Mouse (Mus musculus): ENCODE data around the gene Gpatch3.

Gpatch3 gene

GRCm38 (mm10) chr4:133574070-133574842 lies at the start of gene Gpatch3:
Gene Gpatch3, plus strand, starts transcription at chr4:133574745.
- DNase-seq (ENCODE audit: low spot score): peak; percentile 94

DNA sequence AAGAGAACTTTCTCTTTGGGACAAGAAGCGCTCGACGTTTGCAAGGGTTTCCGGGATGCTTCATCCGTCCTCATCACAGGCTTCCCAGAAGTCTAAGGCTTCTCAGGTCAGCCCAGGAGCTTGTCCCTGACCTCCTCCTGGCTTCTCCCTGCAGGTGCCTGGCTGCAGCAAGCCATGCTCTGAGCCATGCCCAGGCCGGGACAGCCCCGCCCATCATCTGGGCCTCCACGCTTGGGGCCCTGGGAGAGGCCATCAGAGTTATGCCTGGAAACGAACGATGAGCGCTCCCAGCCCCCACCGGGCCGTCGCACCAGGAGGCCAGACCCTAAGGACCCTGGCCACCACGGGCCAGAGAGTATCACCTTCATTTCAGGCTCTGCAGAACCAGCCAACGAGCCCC lies 46.8 kb upstream of the Gpatch3 start:
- no peak for DNase-seq (ENCODE audit: low spot score)

DNA sequence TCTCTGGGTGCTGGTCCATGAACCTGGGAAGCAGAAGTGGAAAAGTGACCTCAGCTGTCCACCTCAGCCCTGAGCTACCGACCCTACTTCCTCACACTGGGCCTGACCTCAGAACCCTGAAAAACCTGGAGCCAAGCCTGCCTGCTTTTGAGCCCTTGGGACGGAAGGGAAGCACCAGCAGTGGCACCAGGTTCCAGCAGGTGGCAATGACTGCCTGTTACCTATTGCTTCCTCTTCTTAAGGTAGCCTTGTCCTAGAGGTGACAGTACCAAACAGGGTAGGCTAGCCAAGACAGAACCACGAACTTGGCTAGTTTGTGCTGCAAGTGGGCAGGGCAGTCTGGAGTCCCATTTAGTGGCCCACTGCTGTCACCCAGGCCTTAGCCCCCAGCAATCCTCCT lies 41.8 kb upstream of the Gpatch3 start:
- DNase-seq (ENCODE audit: low spot score): no peak

GRCm38 (mm10) chr4:133536081-133536480 lies 38.5 kb upstream of the Gpatch3 start:
- no peak for DNase-seq (ENCODE audit: low spot score)

DNA sequence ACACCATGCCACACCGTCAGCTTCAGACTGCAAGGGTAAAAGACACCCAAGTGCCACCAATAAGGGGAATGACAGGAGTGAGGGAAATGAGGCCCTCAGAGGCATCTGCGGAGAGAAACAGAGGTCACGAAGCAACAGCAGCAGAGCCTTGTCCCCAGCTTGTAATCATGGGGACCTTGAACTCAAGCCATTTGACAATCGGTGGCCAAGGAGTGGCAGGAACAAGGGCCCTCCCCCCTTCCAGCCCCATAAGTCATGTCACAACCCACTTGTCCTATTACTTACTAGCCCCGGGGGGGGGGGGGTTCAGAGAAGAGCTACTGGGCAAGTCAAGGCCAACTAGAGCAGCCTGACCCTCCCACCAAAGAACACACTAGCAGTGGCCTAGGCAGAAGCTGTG lies 37.9 kb upstream of the Gpatch3 start:
- no peak for DNase-seq (ENCODE audit: low spot score)

DNA sequence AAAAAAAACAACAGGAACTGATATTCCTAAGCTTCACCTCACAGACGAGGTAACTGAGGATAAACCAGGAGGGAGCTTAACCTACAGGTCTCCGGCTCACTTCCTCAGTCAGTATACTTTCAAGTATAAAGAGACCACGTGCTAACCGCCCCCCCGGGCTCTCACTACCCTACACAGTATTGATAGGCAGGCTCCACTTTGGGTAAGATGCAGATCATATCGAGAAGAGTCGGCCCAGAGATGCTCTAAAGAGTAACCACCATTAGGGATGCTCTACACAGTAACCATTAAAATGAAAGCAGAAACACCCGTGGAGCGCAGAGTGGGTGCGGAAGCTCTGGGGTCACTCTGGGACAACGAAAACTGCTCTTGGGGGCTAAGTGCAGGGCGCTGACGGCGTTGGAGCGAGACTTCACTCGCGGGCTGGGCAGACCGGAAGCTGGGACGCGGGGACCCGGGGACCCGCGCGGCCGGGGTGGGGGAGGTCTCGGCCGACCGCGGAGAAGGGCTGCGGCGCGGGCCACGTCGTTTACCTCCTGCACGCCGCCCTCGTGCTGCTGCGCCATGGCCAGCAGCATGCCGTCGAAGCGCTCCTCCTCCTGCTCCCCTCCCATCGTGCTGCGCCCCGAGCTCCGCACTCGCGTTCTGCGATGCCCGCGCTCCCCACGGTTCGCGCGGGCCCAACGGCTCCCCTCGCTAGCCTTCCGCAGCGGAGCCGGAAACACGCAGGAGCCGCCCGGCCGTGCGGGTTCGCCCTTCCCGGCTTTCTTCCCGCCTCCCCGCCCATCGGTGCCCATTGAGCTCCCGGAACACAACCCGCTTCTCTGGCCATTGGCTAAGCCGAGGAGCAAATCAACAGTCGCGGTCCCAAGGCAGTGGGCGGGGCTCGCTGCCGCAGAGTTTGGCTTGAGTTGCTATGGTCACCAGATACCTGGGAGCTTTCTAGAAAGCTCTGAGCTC lies 29.0 kb upstream of the Gpatch3 start, which contains the start of gene Nudc:
TSS of gene Nudc (minus strand) at position 725 of the 960 bp plus-strand sequence.
- peak; percentile 95 for DNase-seq (ENCODE audit: low spot score)

DNA sequence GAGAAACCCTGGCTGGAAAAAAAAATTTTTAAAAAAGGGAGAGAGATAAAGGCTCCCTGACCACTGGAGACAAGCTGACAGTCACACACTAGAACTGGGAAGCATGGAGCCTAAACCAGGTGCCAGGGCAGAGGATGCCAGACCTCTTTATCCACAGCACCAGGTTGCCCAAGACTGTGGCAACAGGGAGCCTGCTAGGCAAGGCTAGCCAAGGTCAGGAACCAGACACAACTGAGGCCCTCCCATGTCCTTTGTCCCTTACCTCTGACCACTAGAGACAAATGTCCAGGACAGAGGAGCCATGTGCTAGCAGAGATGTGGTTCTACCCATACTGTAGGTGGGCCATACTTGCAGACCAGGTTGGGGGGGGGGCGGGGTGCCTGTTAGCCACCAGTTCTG lies 22.5 kb upstream of the Gpatch3 start:
- no peak for DNase-seq (ENCODE audit: low spot score)

DNA sequence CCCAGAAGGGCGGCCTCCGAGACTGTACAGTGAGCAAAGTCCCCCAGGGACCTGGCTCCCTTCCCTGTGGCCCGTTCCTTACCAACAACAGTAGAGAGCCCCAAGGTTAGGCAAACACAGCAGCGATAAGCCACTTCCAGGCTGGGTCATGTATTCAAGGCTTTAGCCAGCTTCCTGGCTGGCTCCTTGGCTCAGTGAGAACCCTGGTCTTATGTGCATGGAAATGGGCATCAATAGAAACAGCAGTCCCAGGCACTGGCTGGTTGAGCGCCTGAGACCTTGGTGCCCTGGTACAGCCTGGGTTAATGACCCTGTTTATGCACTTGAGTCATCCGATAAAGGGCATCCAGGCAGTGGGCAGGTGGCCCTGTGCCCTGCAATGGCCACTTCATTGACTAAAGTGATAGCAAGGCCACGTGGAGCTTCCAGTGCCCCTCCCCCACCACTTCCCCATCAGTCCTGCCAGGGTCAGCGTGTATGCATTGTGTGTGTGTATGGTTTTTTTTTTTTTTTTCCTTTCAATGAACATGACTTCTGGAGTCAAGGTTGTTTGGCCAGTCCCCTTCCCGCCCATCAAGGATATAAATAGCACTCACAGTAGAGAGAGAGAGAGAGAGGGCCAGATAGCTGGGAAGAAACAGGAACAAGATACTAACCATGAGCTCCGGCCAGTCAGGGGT lies 21.6 kb upstream of the Gpatch3 start, which contains the start of gene Nr0b2:
TSS of gene Nr0b2 (plus strand) at position 609 of the 680 bp plus-strand sequence.
- peak; percentile 72 for DNase-seq (ENCODE audit: low spot score)

DNA sequence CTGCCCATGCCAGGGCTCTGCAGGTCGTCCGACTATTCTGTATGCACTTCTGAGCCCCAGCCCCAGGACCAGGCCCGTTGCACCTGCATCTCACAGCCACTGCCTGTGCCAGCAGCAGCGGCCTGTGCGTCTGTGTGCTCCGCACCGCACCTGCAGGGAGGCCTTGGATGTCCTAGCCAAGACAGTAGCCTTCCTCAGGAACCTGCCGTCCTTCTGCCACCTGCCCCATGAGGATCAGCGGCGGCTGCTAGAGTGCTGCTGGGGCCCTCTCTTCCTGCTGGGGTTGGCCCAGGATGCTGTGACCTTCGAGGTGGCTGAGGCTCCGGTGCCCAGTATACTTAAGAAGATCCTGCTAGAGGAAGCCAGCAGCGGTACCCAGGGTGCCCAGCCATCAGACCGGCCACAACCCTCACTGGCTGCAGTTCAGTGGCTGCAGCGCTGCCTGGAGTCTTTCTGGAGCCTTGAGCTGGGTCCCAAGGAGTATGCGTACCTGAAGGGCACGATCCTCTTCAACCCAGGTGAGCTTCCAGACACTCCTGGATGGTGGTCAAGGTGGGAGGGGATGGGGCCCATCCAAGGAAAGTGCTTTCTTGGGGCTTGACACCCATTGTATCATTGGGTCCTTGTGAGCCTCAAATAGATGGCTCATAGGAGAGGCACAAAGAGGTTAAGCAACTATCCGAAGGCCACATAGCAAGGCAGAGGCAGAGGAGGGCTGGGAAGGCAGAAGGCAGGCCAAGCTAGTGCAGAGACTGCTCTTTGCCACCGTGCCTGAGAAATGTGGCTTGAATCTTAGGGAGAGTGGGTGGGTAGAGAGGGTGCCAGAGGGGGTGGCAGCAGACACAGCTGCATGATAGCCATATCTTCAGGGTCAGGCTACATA lies 20.9 kb upstream of the Gpatch3 start:
- no peak for DNase-seq (ENCODE audit: low spot score)

GRCm38 (mm10) chr4:133557041-133557717 lies 17.4 kb upstream of the Gpatch3 start:
- no peak for DNase-seq (ENCODE audit: low spot score)

GRCm38 (mm10) chr4:133559846-133560245 lies 14.7 kb upstream of the Gpatch3 start:
- no peak for DNase-seq (ENCODE audit: low spot score)

GRCm38 (mm10) chr4:133561622-133562021 lies 12.9 kb upstream of the Gpatch3 start:
- no peak for DNase-seq (ENCODE audit: low spot score)

DNA sequence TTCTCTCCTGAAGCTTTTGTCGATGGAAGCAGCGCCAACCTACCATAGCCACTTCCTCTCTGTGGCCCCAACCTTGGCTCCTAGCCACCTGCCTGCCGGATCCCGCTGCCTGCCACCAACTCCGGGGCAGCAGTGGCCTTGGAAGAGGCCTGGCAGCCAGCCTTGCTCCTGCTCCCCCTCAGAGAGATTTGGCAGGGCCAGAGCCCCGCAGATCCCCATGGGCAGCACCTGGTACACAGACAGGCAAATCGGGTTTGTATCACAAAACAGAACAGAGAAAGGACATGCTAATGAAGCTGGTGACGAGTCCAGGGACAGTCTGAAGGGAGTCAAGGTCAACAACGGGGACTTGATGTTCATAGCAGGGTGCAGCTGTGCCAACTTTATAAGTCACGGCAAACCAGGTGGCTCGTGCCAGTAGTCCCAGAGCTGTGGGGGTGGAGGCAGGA lies 11.4 kb upstream of the Gpatch3 start:
- DNase-seq (ENCODE audit: low spot score): peak; percentile 88

- no peak for DNase-seq (ENCODE audit: low spot score)
Measured at GRCm38 (mm10) chr4:133567251-133567650, 7.3 kb upstream of the Gpatch3 start.

DNA sequence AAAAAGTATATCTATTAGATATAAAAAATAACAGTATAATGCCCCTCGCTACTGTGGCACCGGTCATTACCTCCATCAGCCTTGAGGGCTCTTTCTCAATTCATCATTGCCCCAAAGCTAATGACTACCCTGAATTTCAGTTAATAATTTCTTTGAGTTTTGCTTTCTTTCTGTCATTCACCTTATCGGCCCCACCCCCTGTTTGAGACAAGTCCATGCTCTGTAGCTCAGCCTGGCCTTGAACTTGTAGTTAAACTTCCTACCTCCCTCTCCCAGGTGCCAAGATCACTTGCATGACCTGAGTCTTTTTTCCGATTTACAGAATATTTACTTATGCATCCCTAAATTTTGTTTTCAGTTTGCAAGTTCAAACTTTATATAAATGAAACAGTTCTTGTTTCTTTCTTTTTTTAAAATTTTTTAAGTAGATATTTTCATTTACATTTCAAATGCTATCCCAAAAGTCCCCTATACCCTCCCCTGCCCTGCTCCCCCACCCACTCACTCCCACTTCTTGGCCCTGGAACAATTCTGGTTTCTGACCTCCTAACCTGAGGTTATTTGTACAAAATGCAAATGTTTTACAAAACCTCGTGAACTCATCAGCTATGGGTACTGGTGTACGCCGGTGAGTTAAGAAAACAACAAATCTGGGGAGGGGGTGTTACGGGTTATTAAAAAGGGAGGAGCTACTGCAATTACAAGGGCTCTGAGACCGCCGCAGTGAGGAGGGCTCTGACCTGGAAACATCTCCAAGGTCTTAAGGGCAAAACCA lies 5.1 kb upstream of the Gpatch3 start:
- no peak for DNase-seq (ENCODE audit: low spot score)

DNA sequence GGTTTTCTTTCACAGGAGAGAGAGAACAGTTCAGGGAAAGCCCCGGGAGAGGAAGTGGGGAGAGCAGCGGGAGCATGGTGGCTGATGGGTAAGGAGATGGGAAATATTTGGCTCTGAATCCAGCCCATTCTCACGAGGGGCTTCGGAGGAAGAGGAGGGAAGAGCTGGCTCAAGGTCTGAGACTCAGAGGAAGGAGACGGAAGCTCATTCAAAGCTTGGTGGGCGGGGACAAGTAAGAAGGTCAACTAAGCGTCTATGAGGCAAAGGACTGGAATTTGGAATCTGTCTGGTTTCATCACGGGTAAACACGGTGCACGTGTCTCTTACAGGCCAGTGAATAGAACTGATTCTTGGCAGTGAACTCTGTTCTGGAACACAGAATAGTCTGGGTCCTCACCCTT lies 4.5 kb upstream of the Gpatch3 start:
- no peak for DNase-seq (ENCODE audit: low spot score)

GRCm38 (mm10) chr4:133574843-133575202 lies 278 bp downstream of the Gpatch3 start:
- DNase-seq (ENCODE audit: low spot score): no peak

- no peak for DNase-seq (ENCODE audit: low spot score)
Measured at GRCm38 (mm10) chr4:133577983-133578382, 3.4 kb downstream of the Gpatch3 start.

GRCm38 (mm10) chr4:133583690-133584058 lies 9.1 kb downstream of the Gpatch3 start:
- no peak for DNase-seq (ENCODE audit: low spot score)

Measured in testis, postnatal 10 days (tissue).